Mouse (Mus musculus) A20 (cell line): ENCODE measurements around the gene Cdc37.
"Not testable (repeated sequence)": the region's sequence is repeated elsewhere in the genome, so short reads cannot be mapped to it uniquely, and the experiment has no call there.

Experiments used
- DNase-seq: peaks from one replicate; pipeline ENCODE4 v3.0.0-alpha.2; 2011; ENCODE audit warnings: low read depth, low spot score

Gene Cdc37

GRCm38 (mm10) chr9:21149654-21150419, at the start of gene Cdc37:
Gene Cdc37, minus strand, starts transcription at chr9:21149982.
- DNase-seq: peak; percentile 90

- DNase-seq: peak; percentile 64
Measured at GRCm38 (mm10) chr9:21198960-21199359, 49.2 kb upstream of the Cdc37 start.

- peak; percentile 33 for DNase-seq
Measured at GRCm38 (mm10) chr9:21197981-21198380, 48.2 kb upstream of the Cdc37 start.

- DNase-seq: no peak
Measured at GRCm38 (mm10) chr9:21196521-21197433, 47.0 kb upstream of the Cdc37 start.

DNA sequence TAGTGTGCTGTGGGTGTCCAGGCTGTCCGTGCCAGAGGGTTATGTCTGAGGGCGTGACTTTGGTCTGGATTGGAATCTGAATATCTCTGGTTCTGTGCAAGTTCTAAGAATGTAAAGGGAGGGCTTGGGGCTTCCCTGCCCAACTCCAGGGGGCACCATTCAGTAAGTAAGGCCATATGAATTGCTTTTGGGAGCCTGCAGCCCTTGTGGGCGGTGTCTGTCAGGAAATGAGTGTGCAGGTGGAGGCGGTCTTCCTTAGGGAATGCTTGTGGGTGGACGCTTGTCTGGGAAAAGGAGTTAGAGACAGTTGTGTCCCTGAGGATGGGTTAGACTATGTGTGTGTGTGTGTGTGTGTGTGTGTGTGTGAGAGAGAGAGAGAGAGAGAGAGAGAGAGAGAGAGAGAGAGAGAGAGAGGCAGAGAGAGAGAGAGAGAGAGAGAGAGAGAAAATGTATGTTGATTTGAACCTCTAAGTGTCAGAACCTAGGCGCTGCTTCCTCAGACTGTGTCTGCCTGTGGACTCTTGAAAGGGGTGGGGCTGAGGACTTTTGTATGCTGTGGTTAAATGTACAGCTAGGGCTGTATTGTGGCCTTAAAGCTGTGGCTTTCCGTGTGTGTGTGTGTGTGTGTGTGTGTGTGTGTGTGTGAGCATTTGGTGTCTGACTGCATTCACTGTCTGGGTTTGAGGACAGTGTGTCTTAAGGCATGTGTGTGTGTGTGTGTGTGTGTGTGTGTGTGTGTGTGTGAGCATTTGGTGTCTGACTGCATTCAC, 46.1 kb upstream of the Cdc37 start:
- not testable (repeated sequence) for DNase-seq

DNA sequence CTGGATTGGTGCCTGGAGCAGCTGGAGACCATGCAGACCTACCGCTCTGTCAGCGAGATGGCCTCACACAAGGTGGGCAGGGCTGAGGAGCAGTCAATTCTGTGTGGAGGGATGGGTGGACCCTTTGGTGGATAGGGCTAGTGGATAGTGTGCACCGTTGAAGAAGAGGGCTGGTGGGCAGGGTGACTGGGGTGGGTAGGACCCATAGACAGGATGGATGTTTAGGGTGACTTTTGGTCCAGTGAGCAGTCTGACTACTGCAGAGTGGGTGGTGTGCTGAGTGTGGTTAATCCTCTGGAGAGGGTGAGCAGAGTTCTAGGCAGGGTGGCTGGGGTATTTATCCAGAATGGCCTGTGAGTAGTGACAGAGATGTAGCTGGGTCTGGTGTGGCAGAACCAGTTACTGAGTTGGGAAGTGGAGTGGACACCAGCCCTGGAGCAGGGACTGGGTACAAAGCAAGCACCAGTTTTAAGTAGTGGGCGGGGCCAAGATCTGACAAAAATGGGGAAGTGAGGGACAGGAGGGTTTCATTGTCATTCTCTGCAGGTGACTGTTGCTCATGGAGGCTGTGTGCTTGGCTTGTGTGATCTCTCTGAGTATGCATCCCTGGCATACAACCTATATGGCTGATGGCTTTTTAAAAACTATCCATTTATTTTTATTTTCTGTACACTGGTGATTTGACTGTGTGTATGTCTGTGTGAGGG, 45.2 kb upstream of the Cdc37 start:
- peak; percentile 79 for DNase-seq

DNA sequence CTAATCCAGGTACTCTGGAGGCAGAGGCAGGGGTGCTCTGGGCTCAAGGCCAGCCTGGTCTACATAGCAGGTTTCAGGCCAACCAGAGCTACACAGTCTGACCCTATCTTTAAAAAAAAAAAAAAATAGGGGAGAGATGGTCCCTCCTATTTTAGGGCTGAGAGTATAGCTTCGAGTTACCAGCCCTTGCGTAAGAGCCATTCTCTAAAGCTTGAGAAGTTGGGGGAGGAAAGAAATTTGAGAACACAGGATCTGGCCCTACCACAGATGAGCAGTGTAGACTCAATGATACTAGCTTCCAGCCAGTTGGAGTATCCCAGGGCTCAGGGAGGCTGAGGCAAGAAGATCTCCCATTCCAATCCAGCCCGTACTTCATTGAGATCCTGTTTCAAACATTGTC, 44.0 kb upstream of the Cdc37 start:
- no peak for DNase-seq

- no peak for DNase-seq
Measured at GRCm38 (mm10) chr9:21190670-21191069, 40.9 kb upstream of the Cdc37 start.

DNA sequence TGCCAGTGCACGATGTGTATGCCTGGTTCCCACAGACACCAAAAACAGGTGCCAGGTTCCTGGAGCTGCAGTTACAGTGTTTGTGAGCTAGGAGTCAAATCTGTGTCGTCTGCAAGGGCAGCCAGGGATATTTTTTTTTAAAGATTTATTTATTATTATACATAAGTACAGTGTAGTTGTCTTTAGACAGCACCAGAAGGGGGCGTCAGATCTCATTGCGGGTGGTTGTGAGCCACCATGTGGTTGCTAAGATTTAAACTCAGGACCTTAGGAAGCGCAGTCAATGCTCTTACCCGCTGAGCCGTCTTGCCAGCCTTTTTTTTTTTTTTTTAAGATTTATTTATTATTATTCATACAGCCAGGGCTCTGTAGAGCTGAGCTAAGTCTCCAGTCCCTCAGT, 40.1 kb upstream of the Cdc37 start:
- DNase-seq: peak; percentile 62

DNA sequence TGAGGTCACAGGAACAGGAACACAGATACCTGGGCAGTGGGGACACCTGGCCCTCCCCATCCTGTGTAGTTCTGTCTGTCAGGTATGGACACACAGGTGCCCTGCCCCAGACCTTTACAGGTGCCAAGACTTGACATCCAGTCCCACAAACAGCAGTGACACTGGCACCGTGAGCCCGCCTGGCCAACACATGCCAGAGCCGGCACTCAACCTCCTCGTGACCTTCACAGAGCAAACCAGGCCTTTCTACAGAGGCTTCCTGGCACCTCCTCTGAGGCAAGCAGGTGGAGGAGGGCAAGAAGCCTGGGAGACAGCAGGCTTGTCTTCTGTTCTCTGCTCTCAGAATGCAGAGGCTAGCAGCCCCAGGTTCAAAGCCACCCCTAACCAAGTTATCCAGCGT, 35.7 kb upstream of the Cdc37 start:
- no peak for DNase-seq

DNA sequence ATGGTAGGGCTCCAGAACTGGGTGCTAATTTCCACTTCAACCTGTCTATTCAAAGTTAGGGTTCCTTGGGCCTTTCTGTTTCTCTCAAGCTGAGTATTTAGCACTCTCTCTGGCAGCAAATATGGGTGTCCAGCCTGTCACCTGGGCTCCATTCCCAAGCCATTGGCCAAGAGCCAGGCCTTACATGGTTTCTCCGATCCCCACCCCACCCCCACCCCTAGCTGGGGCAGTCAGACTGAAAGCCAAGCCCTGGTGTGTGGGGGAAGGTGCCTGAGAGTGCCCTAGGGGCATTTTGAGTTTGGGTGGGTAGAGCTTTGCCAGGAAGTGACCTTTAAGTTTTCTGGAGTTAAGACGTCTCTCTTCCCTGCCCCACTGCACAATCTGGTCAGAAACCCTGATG, 35.0 kb upstream of the Cdc37 start:
- no peak for DNase-seq

DNA sequence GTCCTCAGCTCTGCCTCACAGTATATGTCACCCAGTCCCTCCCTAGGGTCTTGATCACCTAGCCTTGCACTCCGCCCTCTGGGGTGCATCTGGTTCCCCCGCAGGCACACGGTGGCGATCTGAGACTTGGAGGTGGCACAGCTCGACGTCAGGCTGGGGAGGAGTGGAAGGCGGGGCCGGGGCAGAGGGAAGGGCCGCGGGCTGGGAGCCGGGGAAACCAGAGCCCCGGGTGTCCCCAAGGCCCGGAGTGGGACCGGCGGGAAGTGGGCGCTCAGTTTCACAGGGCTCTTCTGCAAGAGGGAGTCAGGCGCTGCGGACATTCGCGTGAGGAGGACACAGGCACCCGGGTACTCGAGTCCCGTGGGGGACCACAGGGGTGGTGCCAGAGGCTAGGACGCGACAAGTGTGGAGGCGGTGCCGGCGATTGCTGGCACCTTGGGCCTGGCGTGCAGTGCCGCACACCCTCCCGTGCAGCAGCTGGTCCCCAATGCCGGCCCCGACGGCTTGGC, 34.2 kb upstream of the Cdc37 start:
- no peak for DNase-seq

GRCm38 (mm10) chr9:21183421-21183820, 33.6 kb upstream of the Cdc37 start:
- DNase-seq: no peak

DNA sequence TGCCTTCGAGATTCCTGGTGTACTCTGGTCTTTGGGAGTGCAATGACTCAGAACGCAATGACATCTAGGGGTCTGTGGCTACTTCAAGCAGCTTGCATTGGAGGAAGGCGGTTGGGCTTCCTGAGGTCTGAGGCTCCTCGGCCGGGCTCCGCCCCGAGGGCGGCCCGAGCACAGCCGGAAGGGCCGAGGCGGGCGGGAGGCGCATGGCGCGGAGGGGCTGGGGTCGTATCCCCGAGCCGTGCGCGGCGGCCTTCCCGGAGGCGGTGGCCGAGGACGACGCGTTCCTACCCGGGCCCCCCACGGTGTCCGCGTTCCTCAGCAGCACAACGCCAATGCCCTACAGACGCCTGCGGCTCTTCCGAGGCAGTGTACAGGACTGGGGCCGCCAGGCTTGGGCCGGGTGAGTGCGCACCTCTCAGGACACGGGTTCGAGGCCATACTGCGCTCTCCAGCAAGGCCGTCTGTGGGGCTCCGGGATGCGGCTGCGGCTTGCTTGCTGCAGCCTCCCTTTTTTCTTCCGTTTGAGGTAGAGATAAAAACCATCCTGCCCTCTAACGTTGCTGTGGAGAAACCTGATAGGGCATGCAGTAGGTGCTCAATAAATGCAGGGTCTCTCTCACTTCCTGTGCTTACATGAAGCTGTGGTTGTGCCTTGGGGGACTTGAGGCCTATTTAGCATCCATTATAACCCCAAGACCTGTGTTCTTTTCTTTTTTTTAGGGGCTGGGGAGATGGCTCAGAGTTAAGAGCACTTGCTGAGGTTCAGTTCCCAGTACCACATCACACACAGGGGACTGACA, 31.8 kb upstream of the Cdc37 start:
- peak; percentile 66 for DNase-seq

DNA sequence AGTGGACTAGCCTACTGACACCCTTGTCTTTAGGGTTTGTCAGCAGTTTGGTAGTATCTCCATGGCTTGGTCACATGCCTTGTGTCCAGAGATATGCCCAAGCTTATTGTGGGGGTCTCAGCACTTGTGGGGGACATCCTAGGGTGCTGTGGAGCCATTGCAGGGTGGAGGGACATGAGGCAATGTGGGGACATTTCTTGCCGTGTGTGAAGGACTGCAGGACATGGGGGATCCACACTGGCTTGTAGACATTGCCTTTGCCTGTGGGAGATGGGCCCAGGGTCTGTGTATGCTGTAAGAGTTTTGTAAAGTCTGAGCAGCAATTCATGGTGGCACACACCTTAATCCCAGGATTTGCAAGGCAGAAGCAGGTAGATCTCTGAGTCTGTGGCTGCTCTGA, 31.1 kb upstream of the Cdc37 start:
- DNase-seq: no peak

GRCm38 (mm10) chr9:21180402-21180801, 30.6 kb upstream of the Cdc37 start:
- DNase-seq: no peak

GRCm38 (mm10) chr9:21172364-21172763, 22.6 kb upstream of the Cdc37 start:
- no peak for DNase-seq

- no peak for DNase-seq
Measured at GRCm38 (mm10) chr9:21169157-21169556, 19.4 kb upstream of the Cdc37 start.

- peak; percentile 74 for DNase-seq
Measured at GRCm38 (mm10) chr9:21168161-21169123, 18.7 kb upstream of the Cdc37 start.
